Mouse (Mus musculus) CH12.LX (cell line): ENCODE data around the gene Hagh.

Source experiments
- JUND ChIP-seq: conservative IDR thresholded peaks from 2 replicates; pipeline ENCODE4 v1.6.1; 2011; ENCODE audit warnings: low read depth, low read length, improper control_type of control experiment
- MAFK ChIP-seq: IDR thresholded peaks from 2 replicates; pipeline ENCODE4 v1.6.1; 2011; ENCODE audit warnings: low read length, improper control_type of control experiment; ENCODE audit not compliant: insufficient replicate concordance
- MXI1 ChIP-seq: IDR thresholded peaks from 2 replicates; pipeline ENCODE4 v1.6.1; 2011; ENCODE audit warnings: mild to moderate bottlenecking, low read depth, low read length, improper control_type of control experiment
- PAX5 ChIP-seq: IDR thresholded peaks from 2 replicates; pipeline ENCODE4 v1.6.1; 2012; ENCODE audit warnings: low read length, inconsistent platforms, mixed read lengths
- POLR2A ChIP-seq: IDR thresholded peaks from 2 replicates; pipeline ENCODE4 v1.6.1; 2011; ENCODE audit warnings: low read depth, mild to moderate bottlenecking, improper control_type of control experiment, low read length
- ZC3H11A ChIP-seq: IDR thresholded peaks from 2 replicates; pipeline ENCODE4 v1.6.1; 2012; ENCODE audit warnings: low read depth, mild to moderate bottlenecking, inconsistent platforms, low read length, improper control_type of control experiment

- TF ChIP-seq MXI1 (no peak), MAFK (no peak), POLR2A (no peak), JUND (no peak), ZC3H11A (no peak), PAX5 (no peak)
These were observed 4.6 kb downstream of the Hagh start for GRCm38 (mm10) chr17:24844525-24844924.
